Mouse (Mus musculus) MEL-GATA-1-ER (cell line): Measurements from ENCODE around the gene Ccm2.
A peak's percentile ranks its signal among the peaks of the same experiment; 100 is the strongest.

ENCODE experiments used
- DNase-seq: peaks from one replicate; pipeline ENCODE4 v3.0.0-alpha.2; 2012; ENCODE audit warnings: low read depth; ENCODE audit errors: extremely low read depth

Gene Ccm2

DNA sequence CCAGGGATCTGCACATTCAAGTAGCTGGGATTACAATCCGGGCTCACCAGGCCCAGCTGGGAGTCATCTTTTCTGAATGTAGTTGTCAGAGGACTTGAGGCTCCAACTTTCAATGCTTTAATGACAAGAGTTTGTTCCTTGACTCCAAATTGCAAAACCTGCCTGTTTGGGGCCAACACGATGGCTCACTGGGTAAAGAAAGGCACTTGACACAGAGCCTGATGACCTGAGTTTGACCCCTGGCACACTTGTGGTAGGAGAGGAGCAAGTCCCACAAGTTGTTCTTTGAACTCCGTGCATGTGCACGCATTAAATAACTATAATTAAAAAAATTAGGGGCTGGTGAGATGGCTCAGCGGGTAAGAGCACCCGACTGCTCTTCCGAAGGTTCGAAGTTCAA, 16.7 kb upstream of the Ccm2 start:
- no peak for DNase-seq

DNA sequence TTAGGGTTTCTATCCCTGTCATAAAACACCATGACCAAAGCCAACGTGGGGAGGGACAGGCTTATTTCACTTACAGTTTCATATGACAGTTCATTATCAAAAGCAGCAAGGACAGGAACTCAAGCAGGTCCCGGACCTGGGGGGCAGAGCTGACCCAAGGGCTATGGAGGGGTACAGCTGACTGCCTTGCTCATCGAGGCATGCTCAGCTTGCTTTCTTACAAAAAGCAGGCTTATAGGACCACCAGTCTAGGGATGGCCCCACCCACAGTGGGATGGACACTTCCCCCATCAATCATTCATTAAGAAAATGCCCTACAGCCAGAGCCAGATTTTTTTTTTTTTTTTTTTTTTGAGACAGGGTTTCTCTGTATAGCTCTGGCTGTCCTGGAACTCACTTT, 15.9 kb upstream of the Ccm2 start:
- DNase-seq = no peak

- no peak for DNase-seq
These were observed 2.0 kb upstream of the Ccm2 start for GRCm38 (mm10) chr11:6544683-6545082.

DNA sequence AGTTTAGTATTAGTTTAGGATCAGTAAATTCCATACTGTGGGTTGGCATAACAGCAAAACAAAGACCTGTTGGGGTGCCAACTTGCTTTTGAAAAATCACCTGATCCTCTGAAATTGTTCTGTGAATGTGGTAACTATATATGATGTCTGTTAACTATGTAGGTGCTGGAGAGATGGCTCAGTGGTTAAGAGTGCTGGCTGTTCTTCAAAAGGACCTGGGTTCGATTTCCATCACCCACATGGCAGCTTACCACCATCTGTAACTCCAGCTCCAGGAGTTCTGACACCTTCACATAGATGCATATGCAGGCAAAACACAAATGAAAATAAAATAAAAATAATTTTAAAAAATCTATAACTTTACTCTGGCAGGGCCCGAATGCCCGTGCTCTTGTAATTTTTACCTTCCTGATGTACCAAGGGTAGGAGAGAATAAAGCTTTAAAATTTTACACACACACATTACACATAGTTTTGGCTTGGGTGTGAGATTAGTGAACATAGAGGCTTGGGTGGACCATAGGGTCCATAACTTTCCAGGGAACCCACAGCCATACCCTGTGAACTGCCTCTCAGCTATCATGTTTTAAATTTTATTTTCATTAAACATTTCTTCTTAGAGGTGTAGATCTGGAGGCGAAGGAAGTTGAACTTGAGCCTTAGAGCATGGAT, 1.4 kb upstream of the Ccm2 start:
- DNase-seq = no peak

DNA sequence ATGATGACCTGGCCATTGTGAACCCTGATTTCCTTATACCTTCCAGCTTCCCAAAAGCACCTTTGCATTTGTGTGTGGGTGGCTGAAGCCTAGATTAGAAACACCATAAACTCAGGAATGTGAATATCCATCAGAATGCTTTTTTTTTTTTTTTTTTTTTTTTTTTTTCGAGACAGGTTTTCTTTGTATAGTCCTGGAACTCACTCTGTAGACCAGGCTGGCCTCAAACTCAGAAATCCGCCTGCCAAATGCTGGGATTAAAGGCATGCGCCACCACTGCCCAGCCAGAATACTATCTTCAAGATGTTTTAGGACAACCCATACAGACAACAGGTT, 862 bp upstream of the Ccm2 start:
- DNase-seq = no peak

DNA sequence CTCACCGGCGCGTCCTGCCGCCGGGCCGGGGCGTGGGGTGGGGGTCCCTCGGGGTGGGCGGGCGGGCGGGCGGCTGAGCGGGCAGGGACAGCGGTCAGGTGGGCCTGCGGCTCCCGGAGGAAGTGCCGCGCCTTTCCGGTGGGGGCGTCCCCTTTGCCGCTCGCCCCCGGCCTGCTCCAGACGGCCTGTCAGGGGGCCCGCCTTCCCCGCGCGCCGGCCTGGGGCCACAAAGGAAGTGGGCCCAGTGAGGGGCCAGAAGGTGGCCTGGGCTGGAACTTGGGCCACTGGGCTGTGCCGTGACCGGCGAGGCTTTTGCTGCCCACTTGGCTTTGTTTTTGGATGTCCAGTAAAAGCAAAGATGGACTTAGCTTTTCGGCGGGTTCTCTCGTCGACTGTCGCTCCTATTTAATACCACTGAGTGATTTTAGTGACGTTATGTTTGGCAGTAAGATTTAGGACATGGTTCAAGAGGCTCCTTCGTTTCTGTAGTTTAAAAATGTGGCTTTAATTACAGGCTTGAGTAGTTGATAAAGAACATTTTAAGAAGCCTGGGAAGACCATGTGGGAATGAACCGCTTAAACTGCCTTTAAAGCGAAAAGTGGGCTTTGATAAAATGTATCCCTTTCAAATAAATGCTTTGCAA, 472 bp downstream of the Ccm2 start:
- no peak for DNase-seq

- no peak for DNase-seq
These were observed 1.1 kb downstream of the Ccm2 start for GRCm38 (mm10) chr11:6547696-6548325.

- no peak for DNase-seq
These were observed 3.1 kb downstream of the Ccm2 start for GRCm38 (mm10) chr11:6549770-6550169.

- DNase-seq = no peak
These were observed 3.5 kb downstream of the Ccm2 start for GRCm38 (mm10) chr11:6550201-6550600.

DNA sequence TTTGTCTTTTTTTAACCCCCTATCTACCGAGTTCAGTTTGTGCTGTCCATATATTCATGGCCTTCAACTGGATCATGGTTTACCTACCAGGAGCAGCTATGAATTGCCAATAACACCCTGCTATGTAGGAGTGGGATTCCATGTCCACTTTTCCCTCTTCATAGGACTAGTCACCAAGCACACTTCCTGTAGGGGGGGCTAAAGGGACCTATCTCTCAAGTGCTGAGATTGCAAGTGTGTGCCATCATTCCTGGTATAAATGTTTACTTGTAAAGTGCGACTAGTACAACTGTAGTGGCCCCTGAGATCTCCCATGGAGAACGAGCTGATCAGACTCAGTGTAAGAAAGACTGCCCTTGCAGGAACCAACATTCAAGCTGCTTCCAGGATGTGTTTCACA, 11.5 kb downstream of the Ccm2 start:
- no peak for DNase-seq

GRCm38 (mm10) chr11:6559996-6560395, 13.3 kb downstream of the Ccm2 start:
- DNase-seq = no peak

DNA sequence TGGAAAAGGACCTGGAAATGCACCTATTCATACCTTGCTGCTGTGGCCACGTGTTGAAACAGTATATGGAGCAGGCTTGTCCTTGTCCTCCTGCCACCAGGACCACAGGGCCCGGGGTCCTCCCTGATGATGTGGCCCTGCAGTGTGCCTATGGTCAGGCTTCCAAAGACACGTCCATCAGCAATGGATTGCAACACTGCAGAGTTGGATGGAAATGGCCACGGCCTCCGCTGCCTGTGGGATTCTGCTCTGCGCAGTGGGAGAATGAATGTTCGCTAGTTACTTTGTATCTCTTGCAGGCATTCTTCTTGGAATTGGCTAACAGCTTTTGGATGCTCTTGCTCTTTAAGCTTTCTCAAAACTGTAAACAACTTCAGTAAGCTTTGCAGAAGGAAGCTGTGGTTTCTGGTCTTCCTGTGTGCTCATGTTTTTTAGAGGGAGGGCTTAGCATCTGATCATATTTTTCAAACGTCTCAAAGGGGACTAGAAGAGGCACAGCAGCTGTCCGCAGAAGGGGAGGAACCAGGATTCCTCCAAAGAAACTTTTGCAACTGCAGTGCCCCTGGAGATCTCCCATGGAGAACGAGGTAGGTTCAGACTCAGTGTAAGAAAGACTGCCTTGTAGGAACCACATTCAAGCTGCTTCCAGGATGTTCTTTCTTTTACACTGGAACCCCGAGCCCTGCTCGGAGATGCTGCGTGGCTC, 14.1 kb downstream of the Ccm2 start:
- peak; percentile 68 for DNase-seq

GRCm38 (mm10) chr11:6561474-6561873, 14.8 kb downstream of the Ccm2 start:
- no peak for DNase-seq

- DNase-seq = no peak
These were observed 15.7 kb downstream of the Ccm2 start for GRCm38 (mm10) chr11:6562359-6562758.

GRCm38 (mm10) chr11:6563201-6563600, 16.5 kb downstream of the Ccm2 start:
- no peak for DNase-seq

GRCm38 (mm10) chr11:6566496-6566895, 19.8 kb downstream of the Ccm2 start:
- no peak for DNase-seq

DNA sequence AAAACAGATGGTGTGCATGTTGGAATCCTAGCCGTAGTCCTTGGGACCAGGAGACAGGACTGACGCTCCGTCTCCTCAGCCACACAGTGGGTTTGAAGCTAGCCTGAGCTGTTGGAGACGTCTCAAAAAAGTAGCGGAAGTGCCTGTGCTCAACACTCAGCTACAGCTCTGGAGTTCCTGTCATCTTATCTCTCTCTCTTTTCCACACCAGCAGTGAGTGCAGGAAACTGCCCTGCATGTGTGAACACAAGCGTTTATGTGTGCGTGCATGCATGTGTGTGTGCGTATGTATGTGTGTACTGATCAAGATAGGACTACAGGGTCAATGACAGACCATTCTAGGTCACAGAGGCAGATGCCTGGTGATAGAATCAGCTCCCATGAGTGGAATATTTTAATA, 21.3 kb downstream of the Ccm2 start:
- DNase-seq = peak; percentile 79

- DNase-seq = no peak
These were observed 22.1 kb downstream of the Ccm2 start for GRCm38 (mm10) chr11:6568584-6569409.

- DNase-seq = no peak
These were observed 22.7 kb downstream of the Ccm2 start for GRCm38 (mm10) chr11:6569410-6569777.

GRCm38 (mm10) chr11:6576151-6576550, 29.5 kb downstream of the Ccm2 start:
- DNase-seq = no peak

DNA sequence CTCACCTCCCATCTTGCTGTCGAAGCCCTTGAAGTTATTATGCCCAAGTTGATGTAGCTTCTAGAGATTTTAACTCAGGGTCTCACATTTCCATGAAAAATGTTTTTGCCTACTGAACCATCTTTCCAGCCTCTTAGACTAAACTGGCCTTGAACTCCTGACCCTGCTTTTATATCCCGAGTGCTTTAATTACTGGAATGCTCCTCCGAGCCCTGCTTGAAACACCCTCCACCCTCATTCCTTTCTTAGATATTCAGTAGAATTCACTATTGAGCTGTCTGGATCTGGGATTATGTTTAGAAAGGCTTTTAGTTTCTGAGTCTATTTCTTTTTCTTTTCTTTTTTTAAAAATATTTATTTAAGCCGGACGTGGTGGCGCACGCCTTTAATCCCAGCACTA, 32.7 kb downstream of the Ccm2 start:
- DNase-seq = no peak
